Mouse (Mus musculus): Measurements from ENCODE around the gene Ephb6. TPM values are rescaled to one million over a fixed set of nuclear protein-coding genes. Genes with fewer than 3 reads are reported as not detected.
"Not testable (repeated sequence)": the region's sequence is repeated elsewhere in the genome, so short reads cannot be mapped to it uniquely, and the experiment has no call there.

Gene Ephb6
- 10 to 100 TPM; 68.2 to 70.3 TPM for total RNA-seq (2021)
- long read RNA-seq, transcript Ephb6-201 (18 exons, 3,762 nt), result major isoform, 14 of 37 reads
- long read RNA-seq, partial matches to known transcripts, result 11 of 37 reads
- long read RNA-seq, other reads (novel, unspliced or antisense), result 12 of 37 reads

DNA sequence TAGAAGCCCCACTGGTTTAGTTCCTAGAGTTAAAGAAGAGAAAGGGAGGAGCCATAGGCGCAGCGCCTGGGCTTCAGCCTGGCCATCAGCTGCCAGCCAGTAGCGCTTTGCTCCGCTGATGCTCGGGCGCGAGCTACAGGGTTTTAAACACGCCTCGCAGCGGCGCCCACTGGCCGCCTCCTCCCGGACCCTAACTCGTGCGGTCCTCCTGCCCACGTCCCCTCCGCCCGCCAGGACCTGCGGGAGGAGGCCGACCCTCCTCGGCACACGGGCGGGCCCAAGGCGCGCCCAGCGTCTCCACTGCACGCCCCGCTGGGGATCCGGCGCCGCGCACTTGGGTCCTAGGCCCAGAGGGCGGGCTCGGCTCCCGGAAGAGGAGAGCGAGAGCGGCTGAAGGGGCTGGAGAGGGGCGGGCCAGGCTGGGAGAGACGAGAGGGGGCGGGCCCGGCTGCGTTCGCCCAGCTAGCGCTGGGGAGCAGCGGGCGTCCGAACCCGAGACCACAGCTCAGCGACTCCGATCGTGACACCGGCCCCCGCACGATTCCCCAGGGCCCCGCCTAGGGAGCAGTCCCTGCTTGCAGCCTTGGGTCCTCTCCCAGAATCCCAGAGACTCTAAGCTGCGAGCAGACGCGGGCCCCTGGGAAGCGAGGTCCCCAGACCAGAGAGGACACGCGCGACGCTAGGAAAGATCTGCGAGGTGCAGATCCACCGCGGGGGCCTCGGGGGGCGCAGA, at the start of gene Ephb6:
Ephb6 (plus strand) TSS at position 422 of the 733 bp plus-strand sequence.
- peak; percentile 60 to 76 for DNase-seq (ENCODE audit: low spot score in 2 of 2)

DNA sequence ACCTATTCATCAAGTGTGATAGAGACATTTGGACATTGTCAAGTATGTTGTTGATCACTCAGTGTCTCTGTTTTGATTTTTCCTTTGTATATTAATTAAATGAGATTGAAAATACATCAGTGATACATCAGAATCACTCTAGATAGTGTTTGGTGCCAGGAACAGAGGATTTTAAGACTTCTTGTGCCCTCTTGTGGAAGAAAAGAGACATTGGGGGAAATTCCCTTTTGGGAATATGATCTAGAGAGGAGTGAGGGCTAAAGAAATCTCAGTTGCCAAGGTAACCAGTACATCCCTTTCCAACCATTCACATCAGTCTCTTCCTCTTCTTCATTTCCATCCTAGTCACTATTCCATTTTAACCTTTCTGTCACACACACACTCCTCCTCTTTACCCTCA, 48.9 kb upstream of the Ephb6 start:
- no peak for DNase-seq (ENCODE audit: low spot score in 2 of 2)

DNA sequence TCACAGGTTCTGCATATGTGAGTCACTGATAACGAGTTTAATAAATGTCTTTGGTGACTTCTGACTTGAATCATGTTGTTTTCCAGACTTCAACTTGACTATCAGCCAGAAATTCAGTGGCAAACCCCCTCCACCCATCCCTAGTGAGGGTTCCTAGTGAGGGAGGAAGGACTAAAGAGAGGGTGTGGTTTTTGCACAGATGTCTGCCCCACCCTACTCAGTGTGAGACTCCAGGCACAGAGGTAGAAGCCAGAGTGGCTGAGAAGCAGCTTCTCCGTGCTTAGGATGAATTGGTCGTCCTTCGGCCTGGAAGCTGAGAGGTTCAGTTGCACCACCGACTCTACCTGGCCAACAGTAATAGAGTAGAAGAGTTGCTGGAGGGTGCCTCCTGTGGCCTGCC, 47.8 kb upstream of the Ephb6 start:
- DNase-seq (ENCODE audit: low spot score in 2 of 2), result no peak

DNA sequence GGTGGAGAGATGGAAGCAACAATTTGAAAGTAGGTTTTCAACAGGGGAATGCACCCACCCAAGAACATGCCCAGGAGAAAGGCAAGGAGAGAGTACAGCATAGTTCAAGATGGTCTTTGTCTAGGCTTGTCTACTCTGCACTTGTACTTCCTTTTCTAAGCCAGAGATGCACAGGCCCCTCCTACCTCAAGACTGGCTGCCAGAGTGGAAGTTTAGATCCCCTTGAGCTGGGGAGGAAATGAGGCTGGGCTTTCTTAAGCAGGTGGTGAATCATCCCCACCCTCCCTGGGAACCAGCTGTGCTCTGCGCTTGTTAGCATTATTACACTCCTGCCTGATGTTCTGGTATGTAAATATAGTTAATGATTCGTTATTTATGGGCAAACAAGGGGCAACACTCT, 47.0 kb upstream of the Ephb6 start:
- no peak for DNase-seq (ENCODE audit: low spot score in 2 of 2)

DNA sequence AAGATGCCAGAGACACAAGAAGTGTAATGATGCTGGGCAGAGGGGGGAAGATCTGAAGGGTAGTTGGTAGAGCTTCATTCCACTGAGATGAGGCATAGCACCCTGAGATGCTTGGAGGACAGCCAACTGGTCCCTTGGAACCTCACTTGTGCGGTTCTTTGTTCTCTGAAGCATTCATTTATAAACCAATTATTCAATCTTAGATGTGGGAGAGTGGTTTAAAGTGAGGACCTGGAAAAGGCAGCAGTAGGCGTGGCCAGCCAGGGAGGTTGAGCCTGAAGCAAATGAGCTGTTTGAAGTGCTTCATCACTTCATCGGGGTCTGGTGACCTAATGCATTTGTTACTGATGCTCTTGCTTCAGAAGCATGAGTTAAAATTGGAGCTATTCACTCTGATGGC, 46.0 kb upstream of the Ephb6 start:
- no peak for DNase-seq (ENCODE audit: low spot score in 2 of 2)

DNA sequence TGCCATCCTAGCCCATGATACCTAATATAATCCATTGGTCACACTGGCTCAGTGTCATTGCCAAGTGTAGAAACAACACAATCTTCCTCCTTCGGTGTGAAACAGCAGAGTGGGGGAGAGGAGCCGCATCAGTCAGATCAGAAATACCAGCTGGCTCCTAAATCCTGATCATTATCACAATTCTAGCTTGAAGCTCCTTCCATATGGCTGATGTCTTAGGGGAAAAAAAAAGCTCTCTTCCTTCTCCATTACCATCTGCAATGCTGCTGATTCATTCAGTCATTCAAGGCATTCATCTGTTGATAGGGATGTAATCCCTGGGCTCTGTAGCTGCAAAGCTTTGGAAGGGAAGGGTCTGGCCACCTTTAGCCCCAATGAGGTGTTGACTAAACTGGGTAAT, 45.0 kb upstream of the Ephb6 start:
- DNase-seq (ENCODE audit: low spot score in 2 of 2), result peak in 1 of 2 experiments; percentile 12

DNA sequence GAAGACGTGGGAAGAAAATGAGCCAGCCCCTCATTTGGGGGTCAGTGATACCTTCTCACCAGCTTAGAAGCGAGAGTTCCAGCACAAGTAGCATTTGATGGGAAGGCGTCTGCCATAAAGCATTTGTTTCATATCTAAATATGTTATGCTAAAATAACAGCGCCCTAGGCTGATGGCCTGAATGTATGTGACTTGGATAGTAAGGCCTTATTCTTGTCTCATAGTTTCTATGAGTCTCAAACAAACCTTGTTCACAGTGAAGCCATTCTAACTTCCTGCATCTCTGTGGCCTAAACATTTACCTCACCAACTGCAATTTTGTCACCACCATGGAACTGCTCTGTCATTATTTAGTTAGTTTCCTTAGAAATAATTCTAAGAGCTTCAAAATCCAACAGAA, 42.7 kb upstream of the Ephb6 start:
- no peak for DNase-seq (ENCODE audit: low spot score in 2 of 2)

DNA sequence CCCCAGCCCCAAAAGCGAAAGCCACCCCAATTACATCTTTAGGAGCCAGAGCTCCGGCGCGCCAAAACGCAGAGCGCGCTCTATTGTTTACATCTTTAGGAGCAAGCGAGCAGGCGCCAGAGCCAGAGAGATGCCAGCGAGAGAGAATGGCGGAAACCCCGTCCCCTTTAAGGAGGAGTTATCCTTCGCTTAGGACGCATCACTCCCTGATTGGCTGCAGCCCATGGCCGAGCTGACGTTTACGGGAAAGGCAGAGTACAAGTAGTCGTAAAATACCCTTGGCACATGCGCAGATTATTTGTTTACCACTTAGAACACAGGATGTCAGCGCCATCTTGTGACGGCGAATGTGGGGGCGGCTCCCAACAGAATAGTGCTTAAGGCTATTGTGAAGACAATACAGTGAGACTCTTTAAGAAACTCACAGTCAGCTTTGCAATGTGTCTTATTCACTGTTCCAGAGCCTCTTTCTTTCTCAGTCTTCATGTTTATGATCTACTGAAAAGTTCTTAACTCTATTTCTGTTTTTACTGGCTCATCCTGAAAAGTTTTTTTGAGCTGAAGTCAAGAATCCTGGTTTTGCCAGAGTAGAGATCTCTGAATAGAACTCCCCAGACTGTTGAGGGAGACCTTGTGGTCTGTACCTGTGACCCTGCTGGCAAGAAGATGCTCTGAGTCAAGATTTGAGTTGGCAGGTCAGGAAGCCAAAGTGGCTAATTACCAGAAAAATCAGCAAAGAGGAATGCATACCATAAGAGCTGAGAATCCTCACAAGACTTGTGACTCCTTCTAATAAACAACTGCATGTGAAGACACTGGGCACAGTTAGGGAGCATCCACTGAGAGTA, 42.0 kb upstream of the Ephb6 start:
- DNase-seq (ENCODE audit: low spot score in 2 of 2), result not testable (repeated sequence)

DNA sequence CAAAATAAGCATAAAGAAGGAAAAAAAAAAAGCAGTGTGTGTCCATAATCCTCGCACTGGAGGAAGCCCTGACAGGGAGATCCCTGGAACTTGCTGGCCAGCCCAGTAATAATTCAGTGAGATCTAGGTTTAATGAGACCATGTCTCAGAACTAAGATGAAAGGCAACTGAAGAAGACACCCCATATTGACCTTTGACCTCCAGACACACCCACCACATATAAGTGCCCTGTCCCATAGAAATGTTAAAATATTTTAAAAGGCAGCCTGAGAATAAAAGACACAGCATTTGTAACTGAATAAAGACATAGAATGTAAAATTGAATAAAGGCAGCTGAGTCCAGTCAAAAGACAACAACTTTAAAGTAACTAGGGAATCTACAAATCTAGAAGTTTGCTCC, 40.0 kb upstream of the Ephb6 start:
- no peak for DNase-seq (ENCODE audit: low spot score in 2 of 2)

DNA sequence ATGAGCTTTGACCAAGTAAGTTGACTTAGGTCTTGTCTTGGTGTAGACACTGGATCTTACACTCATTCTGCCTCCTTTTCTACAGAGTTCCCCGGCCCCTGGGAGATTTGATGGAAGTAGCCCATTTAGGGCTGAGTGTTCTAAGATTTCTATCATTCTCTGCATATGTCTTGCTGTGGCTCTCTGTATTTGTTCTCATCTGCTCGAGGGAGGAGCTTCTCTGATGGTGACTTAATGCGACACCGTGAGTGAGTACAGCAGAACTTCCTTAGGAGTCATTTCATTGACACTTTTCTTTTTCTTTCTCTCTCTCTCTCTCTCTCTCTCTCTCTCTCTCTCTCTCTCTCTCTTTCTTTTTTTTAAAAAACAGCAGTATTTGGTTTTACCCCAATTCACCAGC, 38.3 kb upstream of the Ephb6 start:
- DNase-seq (ENCODE audit: low spot score in 2 of 2), result no peak

DNA sequence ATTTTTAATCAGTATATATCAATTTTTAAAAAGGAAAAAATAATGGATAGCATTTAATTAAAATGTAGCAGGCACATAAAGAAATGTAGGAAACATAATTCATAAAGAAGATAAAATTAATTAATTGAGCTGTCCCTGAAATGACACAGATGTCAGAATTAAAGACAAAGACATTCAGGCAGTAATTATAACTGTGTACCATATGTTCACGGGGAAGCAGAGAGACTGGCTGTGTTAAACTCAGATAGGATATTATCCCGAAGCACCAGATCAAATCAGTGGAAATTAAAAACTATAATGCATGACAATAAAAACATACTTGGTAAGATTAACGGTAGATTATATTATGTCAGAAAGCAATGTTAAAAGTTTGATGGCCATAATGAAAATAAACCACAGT, 36.2 kb upstream of the Ephb6 start:
- no peak for DNase-seq (ENCODE audit: low spot score in 2 of 2)

DNA sequence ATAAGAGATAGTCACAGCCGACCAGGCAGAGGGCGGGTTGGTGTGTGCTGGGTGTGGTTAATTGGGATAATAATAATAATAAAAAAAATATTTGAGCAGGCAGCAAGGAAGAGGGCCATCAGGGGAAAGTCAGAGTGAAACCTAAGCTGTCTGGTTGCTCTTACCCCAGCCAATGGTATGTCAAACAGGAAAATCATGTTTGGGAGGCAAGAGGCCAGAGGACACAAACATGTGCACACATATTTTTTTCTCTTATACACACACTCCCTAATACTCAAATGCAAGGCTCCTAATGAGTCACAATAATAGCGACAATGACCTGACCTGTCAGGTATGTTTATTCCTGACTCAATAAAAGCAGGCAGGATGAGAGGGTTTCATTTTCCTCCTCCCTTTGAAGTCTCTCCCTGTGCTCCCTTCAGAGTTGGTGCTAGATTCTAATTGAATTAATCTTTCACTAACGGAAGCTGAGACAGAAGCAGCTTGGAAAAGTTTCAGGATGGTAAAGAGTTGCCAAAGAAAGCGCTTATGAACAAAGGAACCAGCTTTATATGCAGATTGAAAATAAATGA, 28.7 kb upstream of the Ephb6 start:
- DNase-seq (ENCODE audit: low spot score in 2 of 2), result no peak

DNA sequence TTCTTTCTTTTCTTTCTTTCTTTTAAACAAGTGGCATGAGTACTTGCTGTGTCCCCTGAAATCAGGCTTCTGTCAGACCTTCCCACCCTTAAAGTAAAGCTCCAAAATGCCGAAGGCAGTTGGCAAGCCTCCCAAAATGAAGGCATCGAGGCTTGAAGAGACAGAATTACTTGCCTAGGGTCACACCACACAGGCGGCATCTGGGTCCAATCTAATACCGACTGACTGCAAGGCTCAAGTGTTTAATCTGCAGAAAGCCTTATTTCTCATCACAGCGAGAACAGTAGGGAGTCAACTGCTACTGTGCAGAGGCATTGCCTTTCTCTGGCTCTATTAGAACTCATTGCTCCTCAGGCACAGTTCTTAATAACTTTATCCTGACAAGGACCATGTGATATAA, 28.0 kb upstream of the Ephb6 start:
- DNase-seq (ENCODE audit: low spot score in 2 of 2), result no peak

DNA sequence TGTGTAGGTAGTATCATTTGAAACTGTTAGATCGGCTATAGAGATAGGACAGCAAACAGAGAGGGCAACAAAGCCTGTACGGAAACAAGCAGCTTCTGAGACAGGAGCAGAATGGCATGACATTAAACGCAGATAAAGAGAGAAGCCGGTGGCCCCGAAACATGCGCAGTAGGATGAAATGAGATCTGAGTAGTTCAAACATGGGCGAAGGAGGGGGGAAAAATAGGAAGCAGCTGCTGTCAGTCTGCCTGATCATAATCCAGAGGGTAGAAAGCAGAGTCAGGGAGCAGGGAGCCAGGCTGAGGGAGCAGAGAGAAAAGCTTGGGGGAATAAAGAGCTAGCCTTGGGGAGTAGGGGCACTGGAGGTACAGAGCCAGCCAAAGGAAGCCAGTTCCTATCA, 24.0 kb upstream of the Ephb6 start:
- no peak for DNase-seq (ENCODE audit: low spot score in 2 of 2)

DNA sequence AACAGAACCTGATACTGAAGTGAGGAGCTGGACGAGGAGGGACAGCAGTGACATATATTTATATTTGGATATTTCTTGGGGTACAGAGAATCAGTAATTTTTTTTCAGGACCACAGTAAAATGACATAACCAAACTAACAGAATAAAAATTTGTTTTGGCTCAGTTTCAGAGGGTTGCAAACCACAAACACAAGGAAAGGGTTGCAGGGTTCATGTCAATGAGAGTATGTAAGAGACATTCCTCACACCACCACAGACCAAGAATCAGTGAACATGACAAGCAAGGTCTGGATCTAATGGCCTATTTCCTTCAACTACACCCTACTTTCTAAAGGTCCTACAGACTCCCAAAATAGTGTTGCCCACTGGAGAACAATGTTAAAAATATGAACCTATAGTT, 23.1 kb upstream of the Ephb6 start:
- no peak for DNase-seq (ENCODE audit: low spot score in 2 of 2)

DNA sequence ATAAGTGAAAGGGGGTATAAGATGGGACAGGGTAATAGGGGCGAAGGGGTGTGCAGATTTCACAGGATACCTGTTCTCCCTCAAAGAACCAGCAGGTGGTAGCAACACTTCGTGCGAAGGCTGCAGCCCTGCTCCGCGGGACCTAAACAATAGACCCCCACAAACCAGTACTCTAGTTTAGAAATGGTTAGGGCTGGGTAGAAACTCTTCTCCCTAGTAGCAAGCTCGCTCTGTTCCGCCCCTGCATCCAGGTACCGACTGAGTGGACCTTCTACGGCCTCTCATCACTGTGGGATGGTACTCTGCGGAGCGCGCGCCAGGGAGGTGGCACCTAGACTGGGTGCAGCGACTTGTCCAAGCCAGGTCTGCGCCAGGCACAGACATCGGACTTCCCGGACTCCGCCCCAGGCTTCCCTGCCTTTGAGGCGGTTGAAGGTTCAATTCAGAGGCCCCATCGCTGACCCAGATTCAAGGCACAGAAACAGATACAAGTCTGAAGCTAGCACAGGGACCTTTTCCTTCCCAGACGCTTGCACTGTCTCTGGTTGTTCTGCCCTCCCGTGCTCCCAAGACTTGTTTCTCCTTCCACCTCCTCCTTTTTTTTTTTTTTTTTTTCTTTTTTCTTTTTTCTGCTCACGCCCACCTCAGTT, 756 bp upstream of the Ephb6 start:
- peak; percentile 61 to 69 for DNase-seq (ENCODE audit: low spot score in 2 of 2)

DNA sequence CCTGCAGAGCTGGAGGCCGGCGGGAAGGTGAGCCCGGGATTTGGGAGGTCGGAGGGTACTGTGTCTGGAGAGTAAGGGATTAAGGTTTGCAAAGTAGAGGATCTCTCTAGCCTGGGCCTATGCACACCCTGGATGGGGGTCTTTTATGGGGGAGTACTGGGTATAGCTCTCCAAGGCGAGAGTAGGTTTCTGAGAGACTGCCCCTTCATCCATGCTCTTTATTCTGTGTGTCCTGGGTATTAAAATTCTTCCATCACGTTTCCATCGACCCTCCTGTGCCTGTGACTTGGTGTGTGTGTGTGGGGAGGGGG, 467 bp downstream of the Ephb6 start:
- DNase-seq (ENCODE audit: low spot score in 2 of 2), result no peak

DNA sequence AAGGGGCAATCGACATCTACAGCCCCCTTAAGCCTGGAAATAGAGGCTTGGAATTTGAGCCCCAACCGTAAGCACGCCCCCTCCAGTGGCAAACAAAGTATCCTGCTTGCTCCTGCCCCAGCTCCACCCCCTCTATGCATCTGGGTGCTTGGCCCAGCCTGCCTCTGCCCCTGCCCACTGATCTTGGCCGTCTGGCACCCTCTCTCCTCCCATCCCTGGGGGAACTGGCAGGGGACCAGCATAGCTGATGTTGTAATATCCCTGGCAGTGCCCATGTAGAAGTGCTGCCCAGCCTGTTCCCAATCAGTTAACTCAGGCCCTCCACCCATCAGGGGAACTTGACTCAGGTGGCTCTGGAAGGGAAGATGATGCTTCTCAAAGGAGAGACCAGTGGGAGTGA, 932 bp downstream of the Ephb6 start:
- peak; percentile 43 to 60 for DNase-seq (ENCODE audit: low spot score in 2 of 2)

DNA sequence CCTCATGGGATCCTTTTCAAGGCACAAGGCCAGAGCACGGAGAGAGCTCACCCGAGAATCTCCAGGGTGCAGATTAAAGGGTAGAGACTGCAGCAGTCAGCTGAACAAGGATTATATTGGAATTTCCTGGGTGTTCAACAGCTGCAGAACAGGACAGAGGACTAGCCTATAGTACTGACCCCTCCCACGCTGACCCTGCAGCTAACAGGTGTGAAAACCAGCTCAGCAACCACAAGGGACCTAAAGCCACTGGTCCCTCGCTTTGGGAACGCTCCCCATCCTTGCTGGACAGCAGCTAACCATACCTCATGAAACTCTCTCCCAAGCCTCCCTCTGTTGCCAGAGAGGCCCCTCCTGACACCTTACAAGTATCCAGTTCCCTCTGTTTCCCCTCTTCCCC, 2.4 kb downstream of the Ephb6 start:
- no peak for DNase-seq (ENCODE audit: low spot score in 2 of 2)

DNA sequence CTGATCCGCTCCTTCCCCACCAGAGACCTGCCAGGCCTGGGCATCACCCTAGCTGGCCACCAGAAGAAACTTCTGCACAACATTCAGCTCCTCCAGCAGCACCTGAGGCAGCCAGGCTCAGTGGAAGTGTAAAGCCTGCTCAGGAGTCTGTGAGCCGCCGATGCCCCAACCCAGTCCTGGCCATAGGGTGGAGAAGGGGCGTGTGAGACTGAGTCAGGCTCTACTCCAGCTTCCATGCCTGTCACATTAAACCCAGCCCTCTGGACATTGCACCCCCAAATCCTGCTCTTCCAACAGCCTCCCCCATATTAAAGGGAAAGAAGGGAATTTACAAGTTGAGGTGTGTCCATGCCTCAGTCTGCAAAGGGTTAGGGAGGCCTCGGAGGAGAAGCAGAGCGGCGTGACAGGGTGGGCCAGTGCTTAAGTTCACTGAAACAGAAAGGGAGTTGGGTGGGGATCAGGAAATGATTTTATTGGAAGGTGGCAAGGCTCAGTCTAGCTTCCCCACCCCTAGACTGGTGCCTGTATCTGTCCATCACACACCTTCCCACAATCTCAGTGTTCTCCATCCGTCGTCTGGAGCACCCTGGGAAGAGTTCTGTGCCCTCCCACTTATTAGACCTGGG, 15.0 kb downstream of the Ephb6 start:
- DNase-seq (ENCODE audit: low spot score in 2 of 2), result no peak

DNA sequence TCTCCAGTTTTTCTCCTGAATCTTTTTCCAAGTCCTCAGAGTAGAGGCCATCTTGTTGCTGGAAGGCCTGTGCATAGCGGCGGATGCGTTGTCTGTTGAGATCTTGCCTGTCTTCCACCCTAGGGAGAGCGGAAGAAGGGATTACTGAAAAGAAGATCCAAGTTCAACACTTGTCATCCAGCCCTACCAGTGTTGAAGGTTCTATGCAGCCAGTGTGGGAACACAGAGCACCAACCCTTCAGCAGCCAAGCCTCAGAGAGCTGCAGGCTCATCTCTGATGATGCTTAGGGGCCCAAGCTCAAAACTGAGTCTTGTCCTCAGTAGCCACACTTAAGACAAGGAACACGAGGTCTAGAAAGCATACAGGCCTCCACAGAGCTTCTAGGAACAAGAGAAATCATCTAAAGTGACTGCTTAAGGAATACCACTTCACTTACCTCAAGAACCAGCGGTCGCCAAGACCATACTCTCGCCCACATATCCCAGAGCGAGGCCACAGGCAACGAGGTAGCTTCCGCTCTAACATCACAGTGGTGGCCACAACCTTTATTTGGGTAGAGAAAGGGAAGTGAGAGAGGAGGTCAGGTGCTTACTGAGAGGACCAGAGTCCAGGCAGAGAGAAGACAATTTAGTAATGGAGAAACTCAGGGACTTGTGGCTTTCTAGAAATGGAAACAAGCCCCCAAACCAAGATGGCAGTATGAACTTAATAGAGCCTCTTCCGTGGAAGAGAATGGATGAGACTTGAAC, 16.1 kb downstream of the Ephb6 start:
- no peak for DNase-seq (ENCODE audit: low spot score in 2 of 2)
